Mouse (Mus musculus) liver, embryonic 16.5 days (tissue): ENCODE measurements around the gene Rgs14. TPM values are rescaled to one million over a fixed set of nuclear protein-coding genes. Genes with fewer than 3 reads are reported as not detected.

Experiments
- ATAC-seq: fragments of 200-750 bp; cut with Nextera tagmentation; 2 replicates; pipeline ENCODE4 v1.8.0; 2017; ENCODE audit warnings: low read depth, mild to moderate bottlenecking, moderate number of reproducible peaks, moderate library complexity
- H3K27ac ChIP-seq: fragments of 300-500 bp; sonication (generic); 2 replicates; pipeline ENCODE4 v1.5.1; 2014; ENCODE audit warnings: mild to moderate bottlenecking, low read length
- H3K27me3 ChIP-seq: fragments of 300-500 bp; sonication (generic); 2 replicates; pipeline ENCODE4 v1.6.1; 2014; ENCODE audit warnings: low read depth, low read length, mixed read lengths; ENCODE audit not compliant: control insufficient read depth, insufficient read depth
- H3K36me3 ChIP-seq: fragments of 300-500 bp; sonication (generic); 2 replicates; pipeline ENCODE4 v1.6.1; 2014; ENCODE audit warnings: mild to moderate bottlenecking; ENCODE audit not compliant: control insufficient read depth, insufficient read depth
- H3K4me1 ChIP-seq: fragments of 300-500 bp; sonication (generic); 2 replicates; pipeline ENCODE4 v1.6.1; 2014; ENCODE audit warnings: low read depth, low read length, mixed read lengths; ENCODE audit not compliant: control insufficient read depth
- H3K4me2 ChIP-seq: fragments of 300-500 bp; sonication (generic); 2 replicates; pipeline ENCODE4 v1.6.1; 2014; ENCODE audit warnings: low read depth, low read length, mixed read lengths
- H3K4me3 ChIP-seq: fragments of 300-500 bp; sonication (generic); 2 replicates; pipeline ENCODE4 v1.5.1; 2014; ENCODE audit warnings: low read depth, mild to moderate bottlenecking, low read length
- H3K9ac ChIP-seq: fragments of 300-500 bp; sonication (generic); 2 replicates; pipeline ENCODE4 v1.6.1; 2014; ENCODE audit warnings: low read depth, low read length
- H3K9me3 ChIP-seq: fragments of 300-500 bp; sonication (generic); replicated peaks from 2 replicates; pipeline ENCODE4 v1.6.1; 2016; ENCODE audit warnings: low read length; ENCODE audit not compliant: control insufficient read depth
- WGBS: fragments of 180-500 bp; shearing (Covaris S2); extraction: QIAGEN DNeasy Blood & Tissue Kit; methylation state at CpG from one replicate; pipeline ENCODE4 v1.1.7; 2014; ENCODE audit not compliant: insufficient replicate concordance; 5-methylcytosine and 5-hydroxymethylcytosine counted together
- polyA plus RNA-seq: library from polyadenylated mRNA; unstranded; fragments of >200 nt; fragmentation: Nextera tagmentation; extraction: Ambion mirVana; gene quantifications from 2 replicates; pipeline ENCODE4 v1.2.1, GENCODE M21; 2015

Rgs14 gene
- polyA plus RNA-seq, 1 experiment from 2014 or later = 2.8 TPM

DNA sequence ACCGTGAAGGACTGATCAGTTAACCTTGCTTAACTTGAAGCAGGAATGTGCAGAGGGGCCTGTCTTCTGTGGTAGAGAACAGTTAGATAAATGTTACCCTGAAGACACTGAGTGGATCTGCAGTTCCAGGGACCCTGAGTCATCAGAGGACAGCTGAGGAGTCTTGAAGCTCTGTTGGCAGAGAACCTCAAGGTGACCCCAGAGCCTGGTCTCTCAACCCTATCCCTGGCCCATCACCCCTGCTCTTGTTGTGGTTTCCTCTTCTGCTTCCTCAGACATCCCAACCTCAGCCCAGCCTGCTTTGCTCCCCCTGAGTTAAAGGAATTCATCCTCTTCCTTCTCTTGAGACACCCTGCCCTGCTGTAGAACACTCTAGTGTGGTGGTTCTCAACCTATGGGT is 28.6 kb downstream of the Rgs14 start, which contains the start of gene Slc34a1:
Slc34a1 (plus strand) TSS at position 100 of the 400 bp plus-strand sequence.
- Histone ChIP-seq H3K4me3 (no peak within 1 kb of the TSS), H3K4me1 (no peaks in the 10 kb centered on the region), H3K9ac (no peak within 1 kb of the TSS), H3K36me3 (no peaks in the 10 kb centered on the region), H3K4me2 (no peak within 1 kb of the TSS), H3K9me3 (no peaks in the 10 kb centered on the region), H3K27me3 (peaks cover 6% of the 10 kb centered on the region), H3K27ac (no peak within 1 kb of the TSS)
- 54% methylated on average over 1 of the region's 1 CpGs for WGBS
- no peak for ATAC-seq

DNA sequence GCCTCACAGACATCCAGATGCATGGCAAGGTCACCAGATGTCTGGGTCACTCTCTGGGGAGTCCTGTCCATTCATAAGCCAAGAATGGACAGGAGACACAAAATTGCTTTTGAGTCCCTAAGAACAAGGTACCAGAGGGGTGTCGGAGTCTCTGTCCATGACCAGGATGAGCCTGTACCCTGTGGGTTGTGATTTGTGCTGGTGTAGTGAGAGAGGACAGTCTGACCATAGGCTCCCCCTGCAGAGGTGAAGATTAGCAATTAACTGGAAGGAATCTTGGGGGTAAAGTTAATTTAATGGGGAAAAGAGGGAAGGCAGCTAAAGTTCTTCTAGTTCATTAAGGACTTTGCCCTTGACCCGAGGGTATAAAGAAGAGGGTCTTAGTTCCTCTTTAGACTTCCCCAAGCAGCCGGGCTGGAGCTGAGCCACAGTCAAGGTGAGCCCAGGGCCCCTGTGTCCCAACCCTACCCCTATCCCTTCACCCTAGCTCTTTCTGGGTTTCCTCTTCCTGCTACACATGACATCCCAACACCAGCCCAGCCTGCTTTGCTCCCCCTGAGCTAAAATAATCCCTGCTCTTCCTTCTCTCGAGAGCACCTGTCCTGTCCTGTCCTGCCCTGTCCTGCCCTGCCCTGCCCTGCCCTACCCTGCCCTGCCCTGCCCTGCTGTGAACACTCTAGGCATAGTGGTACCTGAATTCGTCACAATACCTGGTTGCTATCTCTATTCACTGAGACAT is 29.9 kb downstream of the Rgs14 start:
- H3K9ac ChIP-seq = no peak overlapping the region
- no peak overlapping the region for H3K4me2 ChIP-seq
- ATAC-seq = no peak
- H3K27me3 ChIP-seq = peaks cover 8% of the 10 kb centered on the region
- H3K4me1 ChIP-seq = no peaks in the 10 kb centered on the region
- no peak overlapping the region for H3K4me3 ChIP-seq
- no peaks in the 10 kb centered on the region for H3K9me3 ChIP-seq
- H3K36me3 ChIP-seq = no peaks in the 10 kb centered on the region
- no peak overlapping the region for H3K27ac ChIP-seq
- WGBS = 31% methylated on average over 5 of the region's 5 CpGs

DNA sequence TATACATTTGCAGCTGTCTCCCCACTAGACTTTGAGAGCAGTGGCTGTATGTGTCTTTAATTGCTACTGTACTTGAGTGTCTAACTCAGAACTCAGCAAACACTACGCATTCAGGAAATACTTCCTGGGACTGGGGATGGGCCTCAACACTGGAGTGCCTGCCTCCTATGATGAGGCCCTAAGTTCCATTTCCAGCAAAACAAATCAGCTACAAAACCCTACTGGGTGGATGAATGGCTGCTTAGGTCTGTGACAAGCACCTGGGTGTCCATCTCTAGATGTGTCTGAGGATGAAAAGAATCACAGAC is 30.5 kb downstream of the Rgs14 start:
- ATAC-seq = no peak
- Histone ChIP-seq H3K27me3 (peaks cover 11% of the 10 kb centered on the region), H3K36me3 (no peaks in the 10 kb centered on the region), H3K27ac (no peak overlapping the region), H3K9ac (no peak overlapping the region), H3K9me3 (no peaks in the 10 kb centered on the region), H3K4me3 (no peak overlapping the region), H3K4me1 (no peaks in the 10 kb centered on the region), H3K4me2 (no peak overlapping the region)
- 50% methylated on average over 1 of the region's 1 CpGs for WGBS

DNA sequence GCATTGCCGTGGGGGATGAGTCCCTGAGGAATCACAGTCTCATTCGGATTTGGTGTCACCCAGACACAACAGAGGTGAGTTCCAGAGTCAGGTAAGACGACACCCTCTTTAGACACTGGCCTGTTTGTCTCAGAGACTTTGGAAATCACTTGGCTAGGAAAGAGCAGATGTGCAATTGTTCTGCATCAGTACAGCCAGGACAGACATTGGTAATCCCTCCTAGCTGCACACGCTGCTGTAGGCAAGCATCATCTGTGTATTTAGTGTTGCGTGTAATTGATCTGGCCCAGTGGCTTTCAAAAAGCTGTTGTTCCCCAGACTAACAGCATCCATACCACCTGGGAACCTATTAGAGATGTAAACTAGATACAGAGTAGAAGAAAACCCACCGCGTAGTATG is 33.7 kb downstream of the Rgs14 start:
- Histone ChIP-seq H3K36me3 (no peaks in the 10 kb centered on the region), H3K27me3 (peaks cover 23% of the 10 kb centered on the region), H3K4me1 (no peaks in the 10 kb centered on the region; the same call in 1 of the 2 replicates), H3K9ac (no peak overlapping the region), H3K27ac (no peak overlapping the region), H3K4me2 (no peak overlapping the region), H3K4me3 (no peak overlapping the region), H3K9me3 (no peaks in the 10 kb centered on the region)
- ATAC-seq = no peak
- 54% methylated on average over 7 of the region's 7 CpGs for WGBS

DNA sequence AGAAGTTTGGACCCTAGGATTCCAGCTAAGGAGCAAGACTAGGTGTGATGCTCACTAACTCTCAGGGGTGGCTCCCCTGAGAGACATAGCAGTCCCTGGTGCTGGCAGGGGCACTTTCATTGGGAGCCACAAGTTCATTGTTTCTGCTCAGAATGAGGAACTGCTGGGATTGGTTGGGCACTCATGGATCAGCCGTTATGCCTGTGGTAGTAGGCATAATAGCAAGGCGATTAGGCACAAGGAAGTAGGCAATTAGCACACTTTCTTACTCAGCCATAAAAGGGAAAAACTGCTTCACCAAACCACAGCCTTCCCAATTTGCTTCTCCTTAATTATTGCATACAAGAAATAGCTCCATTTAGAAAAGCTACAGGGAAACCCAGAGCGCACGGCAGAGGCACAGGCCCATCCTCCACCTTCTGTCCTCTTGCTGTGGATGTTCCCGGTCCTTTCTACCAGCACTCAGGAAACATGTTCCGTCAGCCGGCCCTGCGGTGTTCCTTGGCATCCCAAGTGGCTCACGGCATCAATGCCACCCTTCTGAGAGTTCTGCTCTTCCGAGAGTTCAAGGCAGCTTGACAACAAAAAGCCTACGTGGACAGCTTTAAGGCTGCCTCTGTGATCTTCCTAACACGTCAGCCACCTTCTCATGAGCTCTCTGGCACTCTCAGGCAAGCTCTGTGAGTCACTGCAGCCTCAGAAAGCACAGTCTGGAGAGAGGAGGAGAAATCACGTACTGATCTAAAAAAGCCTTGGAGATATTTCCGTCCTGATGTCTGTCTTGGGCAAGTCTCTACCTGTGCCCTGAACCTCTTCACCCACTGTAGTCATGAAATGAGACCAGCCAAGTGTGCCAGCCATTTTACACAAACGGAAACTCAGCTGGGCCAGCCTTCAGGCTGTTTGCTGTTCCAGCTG is 34.7 kb downstream of the Rgs14 start:
- WGBS = 49% methylated on average over 15 of the region's 15 CpGs
- no peaks in the 10 kb centered on the region; the same call in 1 of the 2 replicates for H3K4me1 ChIP-seq
- no peaks in the 10 kb centered on the region for H3K9me3 ChIP-seq
- H3K27ac ChIP-seq = no peak overlapping the region
- H3K27me3 ChIP-seq = peaks cover 27% of the 10 kb centered on the region
- no peaks in the 10 kb centered on the region for H3K36me3 ChIP-seq
- H3K4me2 ChIP-seq = no peak overlapping the region
- H3K4me3 ChIP-seq = no peak overlapping the region
- no peak overlapping the region for H3K9ac ChIP-seq
- ATAC-seq = no peak

DNA sequence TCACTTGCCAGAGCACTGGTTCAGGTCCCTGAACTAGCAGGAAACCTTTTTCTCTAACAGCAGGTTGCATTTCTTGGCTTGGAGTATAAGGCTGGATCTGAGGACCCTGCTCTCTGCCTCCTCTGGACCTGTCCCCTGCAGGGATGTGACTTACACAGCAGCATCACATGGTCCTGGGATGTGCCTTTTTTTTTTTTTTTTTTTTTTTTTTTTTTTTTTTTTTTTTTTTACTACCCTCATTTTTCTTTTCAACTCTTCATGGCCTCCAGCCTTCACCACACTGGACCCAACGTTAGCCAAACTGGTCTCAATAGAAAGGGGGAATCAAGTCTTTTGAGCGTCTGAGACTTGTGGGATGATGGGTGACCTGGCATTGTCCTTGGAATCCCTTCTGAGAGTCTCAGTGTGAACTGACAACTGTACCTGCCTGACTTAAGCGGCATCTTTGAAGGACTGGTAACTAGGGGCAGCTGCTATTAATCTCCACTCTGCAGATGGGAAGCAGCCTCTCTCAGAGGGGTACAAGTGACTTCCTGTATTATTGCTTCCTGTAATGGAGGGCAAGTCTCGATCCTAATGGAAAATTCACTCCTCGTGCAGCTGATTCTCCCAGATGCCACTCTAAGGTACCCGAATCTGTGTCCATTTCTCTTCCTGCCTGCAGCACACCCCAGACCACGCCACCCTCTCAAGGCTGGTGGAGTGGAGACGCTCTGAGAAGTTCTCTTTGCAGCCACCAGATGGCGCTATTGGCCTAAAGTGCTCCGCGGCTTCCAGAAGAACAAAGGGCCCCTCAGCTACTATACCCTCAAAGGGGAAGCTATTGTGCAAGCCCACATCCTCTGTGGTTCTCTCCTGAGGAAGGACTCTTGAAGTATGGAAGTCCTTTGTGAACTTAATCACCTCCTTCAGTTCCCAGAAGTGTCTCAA is 35.6 kb downstream of the Rgs14 start:
- no peak overlapping the region for H3K27ac ChIP-seq
- no peak overlapping the region for H3K4me3 ChIP-seq
- H3K4me1 ChIP-seq = no peaks in the 10 kb centered on the region; the same call in 1 of the 2 replicates
- H3K36me3 ChIP-seq = no peaks in the 10 kb centered on the region
- 6% methylated on average over 11 of the region's 11 CpGs for WGBS
- H3K4me2 ChIP-seq = no peak overlapping the region
- H3K27me3 ChIP-seq = peaks cover 31% of the 10 kb centered on the region
- H3K9me3 ChIP-seq = no peaks in the 10 kb centered on the region
- peak; percentile 65 for ATAC-seq
- H3K9ac ChIP-seq = no peak overlapping the region

- Histone ChIP-seq H3K9ac (no peak overlapping the region), H3K9me3 (no peaks in the 10 kb centered on the region), H3K36me3 (no peaks in the 10 kb centered on the region), H3K27me3 (peaks cover 31% of the 10 kb centered on the region), H3K27ac (no peak overlapping the region), H3K4me1 (no peaks in the 10 kb centered on the region; the same call in 1 of the 2 replicates), H3K4me2 (no peak overlapping the region), H3K4me3 (no peak overlapping the region)
- peak; percentile 16; the same call in 1 of the 2 replicates for ATAC-seq
- WGBS = 20% methylated on average over 13 of the region's 13 CpGs
Observed at GRCm38 (mm10) chr13:55405783-55406390, 36.4 kb downstream of the Rgs14 start.

- Histone ChIP-seq H3K9me3 (no peaks in the 10 kb centered on the region), H3K9ac (no peak overlapping the region), H3K4me3 (no peak overlapping the region), H3K27me3 (peaks cover 29% of the 10 kb centered on the region), H3K27ac (no peak overlapping the region), H3K4me1 (no peaks in the 10 kb centered on the region; the same call in 1 of the 2 replicates), H3K4me2 (no peak overlapping the region), H3K36me3 (no peaks in the 10 kb centered on the region)
- ATAC-seq = no peak
- WGBS = 42% methylated on average over 4 of the region's 4 CpGs
Observed at GRCm38 (mm10) chr13:55407341-55407740, 37.8 kb downstream of the Rgs14 start.
